Mouse (Mus musculus): ENCODE results near the gene Kif6.

- TF ChIP-seq ZC3H11A (IDR thresholded peaks at IDR 0.05; ENCODE audit: borderline replicate concordance, low read depth, low read length) (no peak), ZNF384 (IDR thresholded peaks at IDR 0.05; ENCODE audit: low read depth, low read length) (no peak)
These were observed 177.3 kb downstream of the Kif6 start for GRCm38 (mm10) chr17:49792217-49792743.

Measured in ES-E14 (cell line).